Mouse (Mus musculus): Measurements from ENCODE around the gene Gm28308. TPM values are rescaled to one million over a fixed set of nuclear protein-coding genes. Genes with fewer than 3 reads are reported as not detected.

Gene Gm28308
- polyA plus RNA-seq, 1 experiment: not detected

DNA sequence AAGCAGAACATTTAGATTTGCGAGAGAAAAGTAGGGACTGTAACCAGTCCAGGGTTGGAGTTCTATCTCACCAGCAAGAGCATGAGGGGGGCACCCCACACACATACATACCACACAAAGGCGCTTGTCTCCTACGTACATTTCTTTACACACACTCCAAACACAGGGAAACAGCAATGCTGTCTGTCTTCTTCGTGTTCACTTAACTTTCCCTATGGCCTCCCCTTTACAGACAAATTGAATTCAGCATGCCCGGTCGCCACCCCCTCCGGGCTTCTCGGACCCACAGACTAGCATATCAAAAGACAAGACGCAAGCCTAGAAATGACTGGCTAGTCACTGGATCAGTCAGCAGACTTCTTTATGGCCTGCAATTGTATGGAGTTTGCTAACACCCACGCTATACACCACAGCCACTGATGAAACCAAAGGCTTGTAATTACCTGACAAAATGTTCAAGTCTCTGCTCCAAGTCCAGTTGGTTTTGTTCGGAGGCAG lies 32.9 kb downstream of the Gm28308 start:
- TF ChIP-seq TAL1 (IDR thresholded peaks at IDR 0.05; ENCODE audit: low read length) (no peak), GATA1 (IDR thresholded peaks at IDR 0.05; ENCODE audit: low read length) (no peak)
- Histone ChIP-seq H3K9me3 (ENCODE audit: control insufficient read depth, low read length) (peaks cover 2% of the 10 kb centered on the region; the same call in 1 of the 2 replicates), H3K27me3 (ENCODE audit: control insufficient read depth) (peaks cover 87% of the 10 kb centered on the region), H3K4me1 (ENCODE audit: control insufficient read depth) (no peaks in the 10 kb centered on the region), H3K4me3 (replicated peaks) (no peak overlapping the region), H3K36me3 (ENCODE audit: control insufficient read depth) (no peaks in the 10 kb centered on the region)

DNA sequence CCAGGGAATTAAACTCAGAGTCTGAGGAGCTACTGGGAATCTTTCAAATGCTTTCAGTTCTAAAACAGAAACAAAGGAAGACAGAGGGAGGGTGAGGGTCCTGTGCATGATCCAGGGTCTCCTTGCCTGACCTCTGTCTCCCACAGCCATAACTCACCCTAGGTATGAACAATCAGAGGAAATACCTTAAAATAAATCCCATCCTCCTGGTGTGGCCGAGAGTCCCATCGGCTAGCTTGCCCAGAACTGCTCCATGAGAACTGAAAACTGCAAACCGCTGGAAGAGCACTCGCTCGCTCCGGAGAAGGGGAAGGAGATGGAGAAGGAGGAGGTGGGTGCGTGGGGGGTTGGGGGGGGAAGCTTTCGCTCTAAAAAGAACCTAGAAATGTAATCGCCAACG lies 33.4 kb downstream of the Gm28308 start:
- Histone ChIP-seq H3K4me3 (replicated peaks) (no peak overlapping the region), H3K4me1 (ENCODE audit: control insufficient read depth) (no peaks in the 10 kb centered on the region), H3K9me3 (ENCODE audit: control insufficient read depth, low read length) (peaks cover 2% of the 10 kb centered on the region; the same call in 1 of the 2 replicates), H3K27me3 (ENCODE audit: control insufficient read depth) (peaks cover 87% of the 10 kb centered on the region), H3K36me3 (ENCODE audit: control insufficient read depth) (no peaks in the 10 kb centered on the region)
- TF ChIP-seq GATA1 (IDR thresholded peaks at IDR 0.05; ENCODE audit: low read length) (no peak), TAL1 (IDR thresholded peaks at IDR 0.05; ENCODE audit: low read length) (no peak)

DNA sequence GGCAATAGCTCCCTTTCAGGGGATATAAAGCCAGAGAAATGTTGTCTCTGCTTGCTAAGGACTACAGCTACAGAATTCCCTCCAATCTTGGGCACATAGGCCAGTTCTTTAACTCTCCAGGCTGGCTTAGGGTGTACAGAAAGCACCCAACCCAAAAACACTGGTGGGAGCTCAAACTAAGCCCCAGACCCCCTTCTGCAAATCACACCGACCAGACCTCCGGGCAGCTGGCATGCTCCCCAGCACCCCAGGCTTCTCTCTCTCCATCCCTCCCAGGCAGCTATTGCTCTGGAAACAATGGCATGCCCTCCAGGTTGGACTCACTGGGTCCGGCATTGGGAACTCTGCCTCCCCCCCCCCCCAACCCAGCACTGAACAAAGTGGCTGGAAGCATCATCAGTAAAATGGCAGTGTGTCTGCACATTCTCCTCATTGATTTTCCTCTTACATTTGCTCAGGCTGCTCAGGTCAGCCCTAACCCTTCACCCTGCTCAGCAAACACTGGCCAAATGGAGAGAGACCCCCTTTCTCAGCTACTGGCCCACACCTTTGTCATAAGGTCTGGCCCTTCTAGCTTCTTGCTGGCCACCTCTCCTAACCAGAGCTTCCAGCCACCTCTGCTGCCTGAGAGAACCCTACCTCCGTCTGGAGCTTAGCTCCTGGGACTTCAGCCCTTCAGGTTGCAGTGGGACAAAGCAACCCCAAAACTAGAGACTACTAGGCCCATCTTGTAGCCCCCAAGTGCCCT lies 34.0 kb downstream of the Gm28308 start:
- H3K9me3 ChIP-seq (ENCODE audit: control insufficient read depth, low read length): peaks cover 2% of the 10 kb centered on the region; the same call in 1 of the 2 replicates
- no peaks in the 10 kb centered on the region for H3K4me1 ChIP-seq (ENCODE audit: control insufficient read depth)
- no peak overlapping the region for H3K4me3 ChIP-seq (replicated peaks)
- TF ChIP-seq TAL1 (IDR thresholded peaks at IDR 0.05; ENCODE audit: low read length): no peak
- no peak for TF ChIP-seq GATA1 (IDR thresholded peaks at IDR 0.05; ENCODE audit: low read length)
- H3K36me3 ChIP-seq (ENCODE audit: control insufficient read depth): no peaks in the 10 kb centered on the region
- peaks cover 87% of the 10 kb centered on the region for H3K27me3 ChIP-seq (ENCODE audit: control insufficient read depth)

DNA sequence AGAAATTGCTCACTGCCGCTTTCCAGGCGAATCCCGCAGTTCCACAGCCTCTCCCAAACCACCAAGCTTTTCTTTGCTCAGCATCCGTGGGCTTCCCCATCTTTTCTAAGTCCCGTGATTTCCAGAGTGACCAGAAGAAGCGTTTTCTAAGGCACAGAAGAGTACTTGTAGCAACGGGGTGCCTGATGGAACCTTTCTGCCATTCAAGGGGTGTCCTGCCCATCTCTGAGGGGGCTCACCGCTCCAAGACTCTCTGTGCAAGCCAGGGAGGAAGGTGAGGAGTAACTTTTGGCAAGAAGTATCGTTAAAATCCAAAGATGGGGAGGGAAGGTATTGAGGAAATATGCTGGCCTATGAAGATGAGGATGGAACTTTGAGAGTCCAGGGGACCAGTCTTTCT lies 35.3 kb downstream of the Gm28308 start:
- Histone ChIP-seq H3K9me3 (ENCODE audit: control insufficient read depth, low read length) (peaks cover 2% of the 10 kb centered on the region; the same call in 1 of the 2 replicates), H3K4me1 (ENCODE audit: control insufficient read depth) (no peaks in the 10 kb centered on the region), H3K27me3 (ENCODE audit: control insufficient read depth) (peaks cover 91% of the 10 kb centered on the region), H3K36me3 (ENCODE audit: control insufficient read depth) (no peaks in the 10 kb centered on the region), H3K4me3 (replicated peaks) (no peak overlapping the region)
- TF ChIP-seq GATA1 (IDR thresholded peaks at IDR 0.05; ENCODE audit: low read length): no peak
- TF ChIP-seq TAL1 (IDR thresholded peaks at IDR 0.05; ENCODE audit: low read length): no peak

DNA sequence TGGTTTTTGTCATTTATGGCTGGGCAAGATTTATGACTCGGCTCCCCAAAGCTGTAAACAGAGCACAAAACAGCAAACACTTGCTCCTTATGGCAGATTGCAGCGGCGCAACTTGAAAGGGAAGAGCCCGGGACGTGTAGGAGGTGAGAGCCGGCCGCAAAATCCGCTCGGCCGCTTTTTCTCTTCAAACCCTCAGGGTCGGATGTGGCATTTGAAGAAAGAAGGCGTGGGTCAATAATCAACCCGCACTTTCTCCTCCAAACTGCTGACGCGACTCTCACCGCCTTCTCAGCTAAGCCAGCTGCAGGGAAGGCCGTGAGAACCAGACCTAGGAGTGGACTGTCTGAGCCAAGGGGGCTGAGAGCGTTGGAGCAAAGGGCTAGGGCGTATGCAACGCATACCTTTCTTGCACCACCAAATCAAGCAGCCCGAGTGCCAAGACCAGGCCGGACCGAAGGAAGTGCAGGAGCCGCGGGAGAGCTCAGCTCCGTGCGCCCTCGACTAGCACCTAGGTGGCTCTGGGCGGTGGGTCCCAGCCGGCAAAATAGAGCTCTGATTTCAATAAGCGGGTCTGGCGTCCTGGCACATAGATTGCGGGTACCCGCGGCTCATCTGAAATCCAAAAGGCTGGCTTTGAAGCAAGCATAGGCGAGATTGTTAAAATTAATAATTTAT lies 35.9 kb downstream of the Gm28308 start, which contains the start of gene 5730596B20Rik:
5730596B20Rik (plus strand) TSS at position 438 of the 675 bp plus-strand sequence.
- Histone ChIP-seq H3K36me3 (ENCODE audit: control insufficient read depth) (no peaks in the 10 kb centered on the region), H3K4me3 (replicated peaks) (no peak within 1 kb of the TSS), H3K9me3 (ENCODE audit: control insufficient read depth, low read length) (peaks cover 2% of the 10 kb centered on the region; the same call in 1 of the 2 replicates), H3K4me1 (ENCODE audit: control insufficient read depth) (no peaks in the 10 kb centered on the region), H3K27me3 (ENCODE audit: control insufficient read depth) (peaks cover 97% of the 10 kb centered on the region)
- TF ChIP-seq TAL1 (IDR thresholded peaks at IDR 0.05; ENCODE audit: low read length) (no peak), GATA1 (IDR thresholded peaks at IDR 0.05; ENCODE audit: low read length) (no peak)

DNA sequence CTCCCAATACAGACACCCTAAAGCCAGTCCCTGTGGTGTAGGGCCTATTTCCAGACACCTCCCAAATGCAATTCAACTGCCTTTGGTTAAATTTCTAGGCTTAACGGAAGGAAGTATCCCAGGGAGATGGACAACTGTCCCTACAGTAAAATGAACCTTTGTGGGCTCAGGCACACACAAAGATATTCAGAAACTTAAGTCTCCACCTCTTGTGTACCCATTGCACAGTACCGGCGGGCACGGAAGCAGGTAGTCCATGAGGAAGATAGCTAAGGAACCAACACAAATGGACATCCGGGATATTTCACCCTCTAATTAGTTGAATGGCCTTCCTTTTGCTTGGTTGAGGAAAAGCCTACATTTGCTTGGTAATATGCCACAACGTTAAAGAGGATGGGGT lies 36.7 kb downstream of the Gm28308 start:
- H3K9me3 ChIP-seq (ENCODE audit: control insufficient read depth, low read length): peaks cover 2% of the 10 kb centered on the region; the same call in 1 of the 2 replicates
- TF ChIP-seq TAL1 (IDR thresholded peaks at IDR 0.05; ENCODE audit: low read length) (no peak), GATA1 (IDR thresholded peaks at IDR 0.05; ENCODE audit: low read length) (no peak)
- no peaks in the 10 kb centered on the region for H3K4me1 ChIP-seq (ENCODE audit: control insufficient read depth)
- H3K27me3 ChIP-seq (ENCODE audit: control insufficient read depth): peaks cover 100% of the 10 kb centered on the region
- no peaks in the 10 kb centered on the region for H3K36me3 ChIP-seq (ENCODE audit: control insufficient read depth)
- no peak overlapping the region for H3K4me3 ChIP-seq (replicated peaks)

DNA sequence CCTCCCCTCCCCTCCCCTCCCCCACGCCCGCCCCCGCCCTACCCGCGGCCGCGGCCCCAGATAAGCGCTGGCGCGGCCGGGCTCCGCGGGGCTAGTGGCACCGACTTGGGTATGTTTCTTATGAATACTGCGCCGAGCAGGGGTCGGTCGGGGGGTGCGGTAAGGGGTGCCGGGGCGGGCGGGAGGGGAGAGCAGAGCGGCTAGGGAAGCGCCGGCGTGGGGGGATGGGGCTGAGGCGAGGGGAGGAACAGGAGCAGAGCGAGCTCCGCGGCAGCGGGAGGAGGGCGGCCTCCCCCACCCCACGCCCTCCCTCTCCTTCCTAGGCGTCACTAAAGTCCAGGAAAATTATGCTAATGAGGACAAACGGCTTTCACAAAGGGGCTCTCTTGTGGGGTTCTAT lies 37.3 kb downstream of the Gm28308 start:
- TF ChIP-seq TAL1 (IDR thresholded peaks at IDR 0.05; ENCODE audit: low read length): no peak
- no peak for TF ChIP-seq GATA1 (IDR thresholded peaks at IDR 0.05; ENCODE audit: low read length)
- Histone ChIP-seq H3K4me1 (ENCODE audit: control insufficient read depth) (no peaks in the 10 kb centered on the region), H3K4me3 (replicated peaks) (no peak overlapping the region), H3K36me3 (ENCODE audit: control insufficient read depth) (no peaks in the 10 kb centered on the region), H3K9me3 (ENCODE audit: control insufficient read depth, low read length) (peaks cover 2% of the 10 kb centered on the region; the same call in 1 of the 2 replicates), H3K27me3 (ENCODE audit: control insufficient read depth) (peaks cover 100% of the 10 kb centered on the region)

DNA sequence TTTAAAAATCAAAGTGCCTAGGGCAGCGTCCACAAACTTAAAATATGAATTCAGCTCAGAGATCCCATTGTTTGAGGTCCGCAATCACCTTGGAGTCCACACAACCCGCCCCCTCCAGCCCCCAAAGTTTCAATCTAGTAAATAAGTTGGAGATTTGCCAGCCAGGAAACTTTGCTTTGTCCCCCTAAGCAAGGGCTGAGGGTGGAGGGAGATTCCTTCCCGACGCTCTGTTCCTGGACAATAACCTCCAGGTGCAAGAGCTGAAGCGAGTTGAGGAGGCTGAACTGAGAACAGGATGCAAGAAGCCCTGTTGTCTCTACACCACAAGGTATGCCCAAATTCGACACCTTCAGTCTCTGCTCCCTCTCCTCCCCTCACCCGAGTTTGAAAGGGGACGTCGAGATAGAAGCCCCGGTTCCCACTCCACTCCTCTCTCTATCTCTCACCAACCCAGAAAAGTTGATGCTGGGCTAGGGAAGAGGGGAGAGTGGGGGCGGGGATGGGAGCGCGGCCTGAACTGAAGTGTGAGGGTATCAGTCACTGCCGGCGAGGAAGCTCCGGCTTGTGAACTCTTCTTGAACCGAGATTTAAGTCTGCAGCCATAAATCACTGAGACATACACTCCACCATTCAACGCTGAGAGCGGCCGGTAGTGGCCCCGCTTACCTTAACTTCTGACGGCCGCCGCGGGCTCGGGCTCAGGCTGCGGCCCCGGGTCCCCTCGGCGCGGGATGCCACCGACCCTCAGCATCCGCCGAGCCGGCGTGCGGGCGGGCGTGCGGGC lies 38.0 kb downstream of the Gm28308 start:
- H3K4me1 ChIP-seq (ENCODE audit: control insufficient read depth): no peaks in the 10 kb centered on the region
- no peaks in the 10 kb centered on the region for H3K36me3 ChIP-seq (ENCODE audit: control insufficient read depth)
- H3K9me3 ChIP-seq (ENCODE audit: control insufficient read depth, low read length): peaks cover 2% of the 10 kb centered on the region; the same call in 1 of the 2 replicates
- TF ChIP-seq GATA1 (IDR thresholded peaks at IDR 0.05; ENCODE audit: low read length): no peak
- TF ChIP-seq TAL1 (IDR thresholded peaks at IDR 0.05; ENCODE audit: low read length): no peak
- H3K4me3 ChIP-seq (replicated peaks): no peak overlapping the region
- peaks cover 100% of the 10 kb centered on the region for H3K27me3 ChIP-seq (ENCODE audit: control insufficient read depth)
